16 mouse cellular contexts compared by ENCODE assay signal in genomic region chr16:57302792-57303698, GRCm38 (mm10). TPM values are rescaled to one million over a fixed set of nuclear protein-coding genes. Genes with fewer than 3 reads are reported as not detected.
DNase-seq lines count a peak whose midpoint lies in the region; ATAC-seq and TF ChIP-seq lines count a peak whose summit lies in the region.
"Had no signal": no experiment of that assay in that cellular context is flagged by ENCODE, and none has a peak within 500 bp of the region (broad histone marks: within the 10 kb centered on the region; RNA-seq: fewer than 3 reads in every experiment).

No protein-coding gene starts in this region.

- ATAC-seq in forebrain, embryonic 15.5 days (replicated peaks) = 0 out of 2 replicates have a peak, but pooled peaks have one; percentile 41
- peak; percentile 58; the same call in 1 of the 2 replicates for ATAC-seq in limb, embryonic 11.5 days (ENCODE audit: insufficient number of reproducible peaks, low FRiP score, low TSS enrichment, low read depth)
- no peak for ATAC-seq in intestine, postnatal 0 days
- ATAC-seq: CD4-positive, CD25-positive, alpha-beta regulatory T cell, adult 4 months had no signal

- WGBS in forebrain, embryonic 15.5 days = 74% methylated on average over 25 of the region's 25 CpGs
- WGBS in limb, embryonic 11.5 days = 41% methylated on average over 25 of the region's 25 CpGs
- 92% methylated on average over 25 of the region's 25 CpGs for WGBS in intestine, postnatal 0 days

- H3K9ac ChIP-seq in forebrain, embryonic 15.5 days (replicated peaks) = no peak overlapping the region
- no peak overlapping the region for H3K9ac ChIP-seq in limb, embryonic 11.5 days (ENCODE audit: low read length)
- H3K9ac ChIP-seq in intestine, postnatal 0 days (ENCODE audit: low read depth, low read length) = no peak overlapping the region
- H3K9ac ChIP-seq: liver, embryonic 14.5 days had no signal

- H3K4me1 ChIP-seq in forebrain, embryonic 15.5 days = no peaks in the 10 kb centered on the region
- H3K4me1 ChIP-seq in limb, embryonic 11.5 days (ENCODE audit: control insufficient read depth, insufficient read depth, low read length) = peaks cover 7% of the 10 kb centered on the region
- H3K4me1 ChIP-seq in intestine, postnatal 0 days (replicated peaks; ENCODE audit: control insufficient read depth, insufficient read depth, low read length) = no peaks in the 10 kb centered on the region

- intact Hi-C loops in gastrocnemius, adult 2 months (cut with DNase I) = no loop called here
- intact Hi-C loops in left cerebral cortex, postnatal 36 days (cut with DNase I) = no loop called here

- no peak overlapping the region for H3K27ac ChIP-seq in forebrain, embryonic 15.5 days (replicated peaks)
- H3K27ac ChIP-seq in limb, embryonic 11.5 days (replicated peaks; ENCODE audit: low read depth, low read length) = no peak overlapping the region
- H3K27ac ChIP-seq in gastrocnemius, adult 2 months = no peak overlapping the region
- no peak overlapping the region for H3K27ac ChIP-seq in intestine, postnatal 0 days (ENCODE audit: low read depth, low read length)
- H3K27ac ChIP-seq: left cerebral cortex, adult 2 months; liver, embryonic 14.5 days had no signal

- H3K36me3 ChIP-seq in forebrain, embryonic 15.5 days = no peaks in the 10 kb centered on the region
- H3K36me3 ChIP-seq in limb, embryonic 11.5 days (ENCODE audit: control insufficient read depth, insufficient read depth, low read length) = no peaks in the 10 kb centered on the region
- H3K36me3 ChIP-seq in intestine, postnatal 0 days (ENCODE audit: control insufficient read depth, insufficient read depth) = no peaks in the 10 kb centered on the region

- H3K4me3 ChIP-seq in forebrain, embryonic 15.5 days = no peak overlapping the region
- 0 out of 2 replicates have a peak overlapping the region, but pooled peaks have one; percentile 3 for H3K4me3 ChIP-seq in limb, embryonic 11.5 days (ENCODE audit: low read depth, low read length)
- no peak overlapping the region for H3K4me3 ChIP-seq in gastrocnemius, adult 2 months
- H3K4me3 ChIP-seq in intestine, postnatal 0 days (ENCODE audit: low read depth, low read length) = no peak overlapping the region
- H3K4me3 ChIP-seq: left cerebral cortex, adult 2 months had no signal

- TF ChIP-seq CTCF in brain, embryonic 14.5 days (IDR thresholded peaks at IDR 0.05; ENCODE audit: borderline replicate concordance, extremely low read depth, insufficient read depth, insufficient read length) = no peak
- no peak for TF ChIP-seq CTCF in gastrocnemius, adult 2 months (IDR thresholded peaks at IDR 0.05)
- no peak for TF ChIP-seq CTCF in intestine, postnatal 0 days (IDR thresholded peaks at IDR 0.05; ENCODE audit: low read depth)

- peak; percentile 41 for DNase-seq in brain, embryonic 14.5 days (ENCODE audit: low read depth)
- peak; percentile 34 for DNase-seq in embryo, embryonic 11 days
- peak; percentile 47 for DNase-seq in limb, embryonic 11.5 days (ENCODE audit: low spot score)
- no peak for DNase-seq in gastrocnemius, adult 2 months
- no peak for DNase-seq in left cerebral cortex, postnatal 36 days (ENCODE audit: low spot score in 2 of 2)
- DNase-seq: cerebellum, adult 11 months; gastrocnemius, postnatal 25 days; lung, postnatal 36 days; right cerebral cortex, postnatal 14 days; thymus, adult 18-20 months had no signal

- no peaks in the 10 kb centered on the region for H3K27me3 ChIP-seq in forebrain, embryonic 15.5 days
- H3K27me3 ChIP-seq in limb, embryonic 11.5 days (ENCODE audit: control insufficient read depth, insufficient read depth, low read length) = no peaks in the 10 kb centered on the region
- no peaks in the 10 kb centered on the region for H3K27me3 ChIP-seq in intestine, postnatal 0 days (replicated peaks; ENCODE audit: control insufficient read depth, insufficient read depth, low read length)

- TF ChIP-seq POLR2A in brain, embryonic 14.5 days (IDR thresholded peaks at IDR 0.05; ENCODE audit: borderline replicate concordance, extremely low read depth, insufficient read depth, insufficient read length, poor library complexity, severe bottlenecking) = no peak

- H3K9me3 ChIP-seq in forebrain, embryonic 15.5 days = no peaks in the 10 kb centered on the region
- no peaks in the 10 kb centered on the region for H3K9me3 ChIP-seq in limb, embryonic 11.5 days (ENCODE audit: control insufficient read depth, low read length)
- no peaks in the 10 kb centered on the region for H3K9me3 ChIP-seq in intestine, postnatal 0 days (ENCODE audit: control insufficient read depth)

- H3K4me2 ChIP-seq in forebrain, embryonic 15.5 days (replicated peaks) = no peak overlapping the region
- peak overlapping the region; percentile 43 for H3K4me2 ChIP-seq in limb, embryonic 11.5 days (ENCODE audit: low read depth, severe bottlenecking)
- no peak overlapping the region for H3K4me2 ChIP-seq in intestine, postnatal 0 days (replicated peaks; ENCODE audit: low read depth)

RNA-seq across cellular contexts. Expression of gene Tmem30c, which starts 10.4 kb away (rescaled TPM):
- polyA plus RNA-seq in brain, embryonic 14.5 days (2012; rRNA removed) = 1.1 and 1.6 TPM in 2 replicates
- 0.18 and 0.43 TPM in 2 replicates for polyA plus RNA-seq in forebrain, embryonic 15.5 days (2015; fragmentation: Nextera tagmentation; extraction: Ambion mirVana)
- polyA plus RNA-seq in limb, embryonic 11.5 days (2014; fragmentation: Nextera tagmentation; extraction: Ambion mirVana) = 0.10 and 0.13 TPM in 2 replicates
- not detected for total RNA-seq in gastrocnemius, adult 2 months (2021)
- under 1 TPM; 0.25 to 0.82 TPM for total RNA-seq in left cerebral cortex, postnatal 36 days (2021)
- not detected in 2 replicates for polyA plus RNA-seq in intestine, postnatal 0 days (2015; fragmentation: Nextera tagmentation; extraction: Ambion mirVana)
- total RNA-seq: gastrocnemius, postnatal 25 days had no signal
- polyA plus RNA-seq: CD4-positive, CD25-positive, alpha-beta regulatory T cell, adult 4 months; heart, embryonic 14.5 days; liver, embryonic 14.5 days had no signal

RNA-seq across cellular contexts. Expression of gene Filip1l, which starts 49.8 kb away (rescaled TPM):
- polyA plus RNA-seq in brain, embryonic 14.5 days (2012; rRNA removed) = 1.3 and 2.5 TPM in 2 replicates
- 1.9 and 2.3 TPM in 2 replicates for polyA plus RNA-seq in forebrain, embryonic 15.5 days (2015; fragmentation: Nextera tagmentation; extraction: Ambion mirVana)
- 24.3 and 25.7 TPM in 2 replicates for polyA plus RNA-seq in limb, embryonic 11.5 days (2014; fragmentation: Nextera tagmentation; extraction: Ambion mirVana)
- total RNA-seq in gastrocnemius, adult 2 months (2021) = 10 to 100 TPM; 37.5 to 67.0 TPM
- 1 to 10 TPM; 3.0 to 4.0 TPM for total RNA-seq in left cerebral cortex, postnatal 36 days (2021)
- polyA plus RNA-seq in intestine, postnatal 0 days (2015; fragmentation: Nextera tagmentation; extraction: Ambion mirVana) = 32.1 and 35.4 TPM in 2 replicates

Comparison
In these comparisons a context has a peak if more than half of its experiments do, and no peak if none do; other contexts are left out.
1. DNase-seq: peak in brain, embryonic 14.5 days (single experiment), embryo, embryonic 11 days (single experiment) and limb, embryonic 11.5 days (single experiment); none in gastrocnemius, adult 2 months (single experiment) and left cerebral cortex, postnatal 36 days (0 of 2).